Mouse (Mus musculus): ENCODE measurements around the gene Islr. TPM values are rescaled to one million over a fixed set of nuclear protein-coding genes. Genes with fewer than 3 reads are reported as not detected.
A peak's percentile ranks its signal among the peaks of the same experiment; 100 is the strongest.

Gene Islr
- polyA plus RNA-seq, 1 experiment from 2014 or later = 36.1 TPM

- Histone ChIP-seq H3K27ac (peak overlapping the region; percentile 86), H3K36me3 (replicated peaks) (no peaks in the 10 kb centered on the region), H3K9ac (peak overlapping the region; percentile 48), H3K4me3 (peak overlapping the region; percentile 42), H3K9me3 (no peaks in the 10 kb centered on the region), H3K4me2 (peak overlapping the region; percentile 67), H3K4me1 (peaks cover 74% of the 10 kb centered on the region), H3K27me3 (replicated peaks) (peaks cover 60% of the 10 kb centered on the region)
- WGBS = 7% methylated on average over 11 of the region's 11 CpGs
- ATAC-seq (replicated peaks) = no peak
Measured at GRCm38 (mm10) chr9:58200270-58201090, 3.6 kb downstream of the Islr start.

- ATAC-seq (replicated peaks) = no peak
- 1% methylated on average over 41 of the region's 41 CpGs for WGBS
- peak overlapping the region; percentile 51 for H3K9ac ChIP-seq
- peak overlapping the region; percentile 67 for H3K4me2 ChIP-seq
- peaks cover 57% of the 10 kb centered on the region for H3K27me3 ChIP-seq (replicated peaks)
- H3K4me3 ChIP-seq = peak overlapping the region; percentile 42
- peaks cover 68% of the 10 kb centered on the region for H3K4me1 ChIP-seq
- H3K36me3 ChIP-seq (replicated peaks) = no peaks in the 10 kb centered on the region
- peak overlapping the region; percentile 86 for H3K27ac ChIP-seq
- no peaks in the 10 kb centered on the region for H3K9me3 ChIP-seq
Measured at GRCm38 (mm10) chr9:58199381-58200269, 4.5 kb downstream of the Islr start.

- Histone ChIP-seq H3K27me3 (replicated peaks) (peaks cover 57% of the 10 kb centered on the region), H3K9me3 (no peaks in the 10 kb centered on the region), H3K9ac (peak overlapping the region; percentile 51), H3K4me3 (peak overlapping the region; percentile 42), H3K36me3 (replicated peaks) (no peaks in the 10 kb centered on the region), H3K4me1 (peaks cover 68% of the 10 kb centered on the region), H3K27ac (peak overlapping the region; percentile 86), H3K4me2 (peak overlapping the region; percentile 67)
- WGBS = under 1% methylated on average over 38 of the region's 38 CpGs
- ATAC-seq (replicated peaks) = no peak
Measured at GRCm38 (mm10) chr9:58198801-58199371, 5.2 kb downstream of the Islr start.

GRCm38 (mm10) chr9:58197781-58198701 lies 6.1 kb downstream of the Islr start:
- peak overlapping the region; percentile 51 for H3K9ac ChIP-seq
- H3K27me3 ChIP-seq (replicated peaks) = peaks cover 50% of the 10 kb centered on the region
- H3K4me1 ChIP-seq = peaks cover 61% of the 10 kb centered on the region
- ATAC-seq (replicated peaks) = no peak
- peak overlapping the region; percentile 42 for H3K4me3 ChIP-seq
- no peaks in the 10 kb centered on the region for H3K36me3 ChIP-seq (replicated peaks)
- 2% methylated on average over 58 of the region's 58 CpGs for WGBS
- peak overlapping the region; percentile 67 for H3K4me2 ChIP-seq
- peak overlapping the region; percentile 86 for H3K27ac ChIP-seq
- no peaks in the 10 kb centered on the region for H3K9me3 ChIP-seq

GRCm38 (mm10) chr9:58196610-58197567 lies 7.2 kb downstream of the Islr start:
- ATAC-seq (replicated peaks) = no peak
- Histone ChIP-seq H3K36me3 (replicated peaks) (no peaks in the 10 kb centered on the region), H3K4me3 (peak overlapping the region; percentile 42), H3K9me3 (no peaks in the 10 kb centered on the region), H3K27me3 (replicated peaks) (peaks cover 45% of the 10 kb centered on the region), H3K9ac (peak overlapping the region; percentile 51), H3K27ac (peak overlapping the region; percentile 86), H3K4me2 (peak overlapping the region; percentile 67), H3K4me1 (peaks cover 50% of the 10 kb centered on the region)
- WGBS = 4% methylated on average over 46 of the region's 46 CpGs

- WGBS = 3% methylated on average over 14 of the region's 14 CpGs
- H3K4me2 ChIP-seq = peak overlapping the region; percentile 67
- H3K27me3 ChIP-seq (replicated peaks) = peaks cover 39% of the 10 kb centered on the region
- no peaks in the 10 kb centered on the region for H3K9me3 ChIP-seq
- H3K36me3 ChIP-seq (replicated peaks) = no peaks in the 10 kb centered on the region
- peak overlapping the region; percentile 51 for H3K9ac ChIP-seq
- H3K4me1 ChIP-seq = peaks cover 42% of the 10 kb centered on the region
- peak overlapping the region; percentile 42 for H3K4me3 ChIP-seq
- ATAC-seq (replicated peaks) = no peak
- H3K27ac ChIP-seq = peak overlapping the region; percentile 86
Measured at GRCm38 (mm10) chr9:58196141-58196540, 8.0 kb downstream of the Islr start.

- peaks cover 36% of the 10 kb centered on the region for H3K27me3 ChIP-seq (replicated peaks)
- H3K9me3 ChIP-seq = no peaks in the 10 kb centered on the region
- peaks cover 40% of the 10 kb centered on the region for H3K4me1 ChIP-seq
- peak overlapping the region; percentile 42 for H3K4me3 ChIP-seq
- peak overlapping the region; percentile 86 for H3K27ac ChIP-seq
- 24% methylated on average over 1 of the region's 1 CpGs for WGBS
- ATAC-seq (replicated peaks) = no peak
- H3K4me2 ChIP-seq = peak overlapping the region; percentile 67
- peak overlapping the region; percentile 51 for H3K9ac ChIP-seq
- H3K36me3 ChIP-seq (replicated peaks) = no peaks in the 10 kb centered on the region
Measured at GRCm38 (mm10) chr9:58195671-58196070, 8.4 kb downstream of the Islr start.

GRCm38 (mm10) chr9:58194222-58194621 lies 9.9 kb downstream of the Islr start:
- Histone ChIP-seq H3K9me3 (no peaks in the 10 kb centered on the region), H3K36me3 (replicated peaks) (no peaks in the 10 kb centered on the region), H3K27ac (no peak overlapping the region), H3K4me1 (peaks cover 32% of the 10 kb centered on the region), H3K4me3 (no peak overlapping the region), H3K4me2 (0 out of 2 replicates have a peak overlapping the region, but pooled peaks have one; percentile 9), H3K9ac (no peak overlapping the region), H3K27me3 (replicated peaks) (peaks cover 21% of the 10 kb centered on the region)
- WGBS = 61% methylated on average over 9 of the region's 9 CpGs
- ATAC-seq (replicated peaks) = no peak

- H3K4me2 ChIP-seq = no peak overlapping the region
- no peak overlapping the region for H3K9ac ChIP-seq
- H3K9me3 ChIP-seq = no peaks in the 10 kb centered on the region
- H3K27ac ChIP-seq = no peak overlapping the region
- H3K36me3 ChIP-seq (replicated peaks) = no peaks in the 10 kb centered on the region
- WGBS = 56% methylated on average over 6 of the region's 6 CpGs
- no peaks in the 10 kb centered on the region; the same call in 1 of the 2 replicates for H3K4me1 ChIP-seq
- H3K27me3 ChIP-seq (replicated peaks) = no peaks in the 10 kb centered on the region
- ATAC-seq (replicated peaks) = no peak
- no peak overlapping the region for H3K4me3 ChIP-seq
Measured at GRCm38 (mm10) chr9:58184456-58184855, 19.6 kb downstream of the Islr start.

- Histone ChIP-seq H3K9me3 (no peaks in the 10 kb centered on the region), H3K27me3 (replicated peaks) (no peaks in the 10 kb centered on the region), H3K4me3 (no peak overlapping the region), H3K27ac (no peak overlapping the region), H3K36me3 (replicated peaks) (no peaks in the 10 kb centered on the region), H3K4me2 (no peak overlapping the region), H3K4me1 (peaks cover 3% of the 10 kb centered on the region; the same call in 1 of the 2 replicates), H3K9ac (no peak overlapping the region)
- ATAC-seq (replicated peaks) = no peak
- 85% methylated on average over 2 of the region's 2 CpGs for WGBS
Measured at GRCm38 (mm10) chr9:58179390-58179789, 24.7 kb downstream of the Islr start.
